In genomic region chr1:78419593-78419992, GRCm38 (mm10) we compare ENCODE assay signal across 8 mouse cellular contexts.
DNase-seq lines count a peak whose midpoint lies in the region; ATAC-seq and TF ChIP-seq lines count a peak whose summit lies in the region.

No protein-coding gene starts in this region.

- no peak overlapping the region for H3K9ac ChIP-seq in intestine, postnatal 0 days (ENCODE audit: low read depth, low read length)
- no peak overlapping the region for H3K9ac ChIP-seq in midbrain, embryonic 11.5 days (ENCODE audit: low read length)

- no peaks in the 10 kb centered on the region for H3K9me3 ChIP-seq in intestine, postnatal 0 days (ENCODE audit: control insufficient read depth)
- H3K9me3 ChIP-seq in midbrain, embryonic 11.5 days (ENCODE audit: control insufficient read depth, low read length) = no peaks in the 10 kb centered on the region

- intact Hi-C loops in left cerebral cortex, postnatal 14 days (cut with DNase I) = loop anchor here (2.0 to 5.0 kb wide), 2 partner anchors 202 to 441 kb away; no protein-coding TSS in a partner anchor

- WGBS in intestine, postnatal 0 days = 46% methylated on average over 4 of the region's 4 CpGs
- 44% methylated on average over 4 of the region's 4 CpGs for WGBS in midbrain, embryonic 11.5 days

- H3K4me1 ChIP-seq in intestine, postnatal 0 days (replicated peaks; ENCODE audit: control insufficient read depth, insufficient read depth, low read length) = no peaks in the 10 kb centered on the region
- H3K4me1 ChIP-seq in midbrain, embryonic 11.5 days (ENCODE audit: control insufficient read depth, insufficient read depth, low read length) = peaks cover 9% of the 10 kb centered on the region

- H3K4me2 ChIP-seq in intestine, postnatal 0 days (replicated peaks; ENCODE audit: low read depth) = no peak overlapping the region
- H3K4me2 ChIP-seq in midbrain, embryonic 11.5 days = no peak overlapping the region

- DNase-seq in adrenal gland, adult 18-20 months (ENCODE audit: low spot score in 2 of 2) = peak; percentile 79 to 81
- peak; percentile 89 to 94 for DNase-seq in cerebellum, postnatal 14 days
- DNase-seq in frontal cortex, postnatal 36 days (ENCODE audit: low spot score in 2 of 2) = peak; percentile 75 to 76
- peak; percentile 52 to 78 for DNase-seq in left cerebral cortex, postnatal 14 days (ENCODE audit: low spot score in 2 of 2)
- DNase-seq in midbrain, embryonic 11.5 days (ENCODE audit: low spot score, missing footprints) = peak; percentile 94
- peak; percentile 36 for DNase-seq in skeletal muscle tissue, adult 2 months (ENCODE audit: low read depth, low spot score)

- H3K27me3 ChIP-seq in intestine, postnatal 0 days (replicated peaks; ENCODE audit: control insufficient read depth, insufficient read depth, low read length) = no peaks in the 10 kb centered on the region
- no peaks in the 10 kb centered on the region for H3K27me3 ChIP-seq in midbrain, embryonic 11.5 days (ENCODE audit: control insufficient read depth, insufficient read depth, low read length)

- H3K4me3 ChIP-seq in intestine, postnatal 0 days (ENCODE audit: low read depth, low read length) = no peak overlapping the region
- no peak overlapping the region for H3K4me3 ChIP-seq in midbrain, embryonic 11.5 days (ENCODE audit: low read depth, low read length)

- peaks cover 37% of the 10 kb centered on the region for H3K36me3 ChIP-seq in intestine, postnatal 0 days (ENCODE audit: control insufficient read depth, insufficient read depth)
- peaks cover 2% of the 10 kb centered on the region; the same call in 1 of the 2 replicates for H3K36me3 ChIP-seq in midbrain, embryonic 11.5 days (ENCODE audit: control insufficient read depth, insufficient read depth, low read length)

- H3K27ac ChIP-seq in intestine, postnatal 0 days (ENCODE audit: low read depth, low read length) = no peak overlapping the region
- H3K27ac ChIP-seq in midbrain, embryonic 11.5 days (ENCODE audit: low read depth, low read length) = no peak overlapping the region

- peak; percentile 91 for TF ChIP-seq CTCF in intestine, postnatal 0 days (IDR thresholded peaks at IDR 0.05; ENCODE audit: low read depth)

- peak; percentile 67; the same call in 1 of the 2 replicates for ATAC-seq in intestine, postnatal 0 days
- peak; percentile 80 for ATAC-seq in midbrain, embryonic 11.5 days (ENCODE audit: low FRiP score)
- no peak for ATAC-seq in erythroblast, adult 5-6 weeks (replicated peaks; ENCODE audit: low FRiP score, poor library complexity, severe bottlenecking)

Comparison
In these comparisons a context has a peak if more than half of its experiments do, and no peak if none do; other contexts are left out.
1. DNase-seq: peak in every context shown above with its lines; median percentile 94 in midbrain, embryonic 11.5 days; 92 in cerebellum, postnatal 14 days; 80 in adrenal gland, adult 18-20 months; 76 in frontal cortex, postnatal 36 days; 65 in left cerebral cortex, postnatal 14 days; 36 in skeletal muscle tissue, adult 2 months.